Mouse (Mus musculus) forebrain, embryonic 15.5 days (tissue): ENCODE data around the gene Chd1. TPM values are rescaled to one million over a fixed set of nuclear protein-coding genes. Genes with fewer than 3 reads are reported as not detected.
"Not testable (repeated sequence)": the region's sequence is repeated elsewhere in the genome, so short reads cannot be mapped to it uniquely, and the experiment has no call there.

Source experiments
- ATAC-seq: fragments of 200-750 bp; cut with Nextera tagmentation; replicated peaks from 2 replicates; pipeline ENCODE4 v1.8.0; 2017; ENCODE audit warnings: mild to moderate bottlenecking, moderate TSS enrichment, moderate library complexity
- H3K27ac ChIP-seq: fragments of 300-500 bp; sonication (generic); replicated peaks from 2 replicates; pipeline ENCODE4 v1.5.1; 2015; ENCODE audit warnings: mild to moderate bottlenecking, inconsistent platforms
- H3K27me3 ChIP-seq: fragments of 300-500 bp; sonication (generic); 2 replicates; pipeline ENCODE4 v1.6.1; 2015; ENCODE audit warnings: inconsistent platforms
- H3K36me3 ChIP-seq: fragments of 300-500 bp; sonication (generic); 2 replicates; pipeline ENCODE4 v1.6.1; 2015; ENCODE audit warnings: mild to moderate bottlenecking, inconsistent platforms
- H3K4me1 ChIP-seq: fragments of 300-500 bp; sonication (generic); 2 replicates; pipeline ENCODE4 v1.6.1; 2015; ENCODE audit warnings: inconsistent platforms
- H3K4me2 ChIP-seq: fragments of 300-500 bp; sonication (generic); replicated peaks from 2 replicates; pipeline ENCODE4 v1.6.1; 2015; ENCODE audit warnings: mild to moderate bottlenecking, inconsistent platforms
- H3K4me3 ChIP-seq: fragments of 300-500 bp; sonication (generic); 2 replicates; pipeline ENCODE4 v1.5.1; 2015; ENCODE audit warnings: mild to moderate bottlenecking, inconsistent platforms
- H3K9ac ChIP-seq: fragments of 300-500 bp; sonication (generic); replicated peaks from 2 replicates; pipeline ENCODE4 v1.6.1; 2015; ENCODE audit warnings: mild to moderate bottlenecking, inconsistent platforms
- H3K9me3 ChIP-seq: fragments of 300-500 bp; sonication (generic); 2 replicates; pipeline ENCODE4 v1.6.1; 2016; ENCODE audit warnings: inconsistent platforms
- WGBS: fragments of 180-500 bp; shearing (Covaris S2); methylation state at CpG from one replicate; pipeline ENCODE4 v1.1.7; 2015; ENCODE audit warnings: mixed read lengths; 5-methylcytosine and 5-hydroxymethylcytosine counted together
- polyA plus RNA-seq: library from polyadenylated mRNA; unstranded; fragments of >200 nt; fragmentation: Nextera tagmentation; extraction: Ambion mirVana; gene quantifications from 2 replicates; pipeline ENCODE4 v1.2.1, GENCODE M21; 2015

Chd1 gene
- polyA plus RNA-seq, 1 experiment from 2014 or later: 26.6 TPM

- WGBS: 1% methylated on average over 78 of the region's 89 CpGs
- Histone ChIP-seq H3K4me2 (peak overlapping the region; percentile 81), H3K9me3 (no peaks in the 10 kb centered on the region), H3K9ac (peak overlapping the region; percentile 91), H3K36me3 (peaks cover 18% of the 10 kb centered on the region; the same call in 1 of the 2 replicates), H3K4me1 (peaks cover 38% of the 10 kb centered on the region), H3K27me3 (no peaks in the 10 kb centered on the region), H3K27ac (peak overlapping the region; percentile 91), H3K4me3 (peak overlapping the region; percentile 89)
- ATAC-seq: peak; percentile 71
These were observed 827 bp downstream of the Chd1 start for GRCm38 (mm10) chr17:15705303-15706284.

GRCm38 (mm10) chr17:15714507-15714906 lies 9.7 kb downstream of the Chd1 start:
- H3K27me3 ChIP-seq: no peaks in the 10 kb centered on the region
- H3K4me3 ChIP-seq: no peak overlapping the region
- no peak overlapping the region for H3K4me2 ChIP-seq
- H3K36me3 ChIP-seq: peaks cover 3% of the 10 kb centered on the region; the same call in 1 of the 2 replicates
- H3K27ac ChIP-seq: no peak overlapping the region
- WGBS: 65% methylated on average over 4 of the region's 4 CpGs
- H3K9ac ChIP-seq: no peak overlapping the region
- H3K4me1 ChIP-seq: peaks cover 25% of the 10 kb centered on the region
- ATAC-seq: no peak
- no peaks in the 10 kb centered on the region for H3K9me3 ChIP-seq

GRCm38 (mm10) chr17:15715013-15715902 lies 10.5 kb downstream of the Chd1 start:
- peaks cover 2% of the 10 kb centered on the region; the same call in 1 of the 2 replicates for H3K36me3 ChIP-seq
- H3K4me1 ChIP-seq: peaks cover 23% of the 10 kb centered on the region
- H3K27ac ChIP-seq: no peak overlapping the region
- no peak overlapping the region for H3K4me3 ChIP-seq
- H3K4me2 ChIP-seq: no peak overlapping the region
- 0 out of 2 replicates have a peak, but pooled peaks have one; percentile 19 for ATAC-seq
- no peaks in the 10 kb centered on the region for H3K9me3 ChIP-seq
- WGBS: 70% methylated on average over 3 of the region's 3 CpGs
- H3K27me3 ChIP-seq: no peaks in the 10 kb centered on the region
- no peak overlapping the region for H3K9ac ChIP-seq

GRCm38 (mm10) chr17:15715940-15716339 lies 11.2 kb downstream of the Chd1 start:
- no peak overlapping the region for H3K4me3 ChIP-seq
- no peak overlapping the region for H3K27ac ChIP-seq
- H3K4me2 ChIP-seq: no peak overlapping the region
- H3K9me3 ChIP-seq: no peaks in the 10 kb centered on the region
- 94% methylated on average over 3 of the region's 3 CpGs for whole genome bisulfite sequencing
- H3K36me3 ChIP-seq: no peaks in the 10 kb centered on the region; the same call in 1 of the 2 replicates
- no peak overlapping the region for H3K9ac ChIP-seq
- no peak for ATAC-seq
- H3K4me1 ChIP-seq: peaks cover 16% of the 10 kb centered on the region
- no peaks in the 10 kb centered on the region for H3K27me3 ChIP-seq

GRCm38 (mm10) chr17:15720841-15721240 lies 16.1 kb downstream of the Chd1 start:
- 0 out of 2 replicates have a peak, but pooled peaks cover 5% of the 10 kb centered on the region for H3K4me1 ChIP-seq
- WGBS: 93% methylated on average over 3 of the region's 3 CpGs
- no peak overlapping the region for H3K4me3 ChIP-seq
- peaks cover 6% of the 10 kb centered on the region for H3K36me3 ChIP-seq
- H3K27ac ChIP-seq: no peak overlapping the region
- H3K9ac ChIP-seq: no peak overlapping the region
- H3K4me2 ChIP-seq: no peak overlapping the region
- H3K27me3 ChIP-seq: no peaks in the 10 kb centered on the region
- ATAC-seq: no peak
- H3K9me3 ChIP-seq: no peaks in the 10 kb centered on the region

GRCm38 (mm10) chr17:15723291-15723690 lies 18.5 kb downstream of the Chd1 start:
- Histone ChIP-seq H3K36me3 (peaks cover 29% of the 10 kb centered on the region), H3K9ac (no peak overlapping the region), H3K4me1 (0 out of 2 replicates have a peak, but pooled peaks cover 3% of the 10 kb centered on the region), H3K4me3 (no peak overlapping the region), H3K27me3 (no peaks in the 10 kb centered on the region), H3K9me3 (no peaks in the 10 kb centered on the region), H3K4me2 (no peak overlapping the region), H3K27ac (no peak overlapping the region)
- 80% methylated on average over 1 of the region's 1 CpGs for WGBS
- ATAC-seq: no peak

- H3K4me1 ChIP-seq, H3K9me3 ChIP-seq, H3K4me2 ChIP-seq, H3K27ac ChIP-seq, H3K27me3 ChIP-seq, H3K4me3 ChIP-seq, H3K9ac ChIP-seq, ATAC-seq: not testable (repeated sequence)
- H3K36me3 ChIP-seq: peaks cover 30% of the 10 kb centered on the region
- 79% methylated on average over 5 of the region's 5 CpGs for WGBS
These were observed 19.2 kb downstream of the Chd1 start for GRCm38 (mm10) chr17:15723866-15724475.

GRCm38 (mm10) chr17:15731706-15732105 lies 26.9 kb downstream of the Chd1 start:
- Histone ChIP-seq H3K4me3 (no peak overlapping the region), H3K9ac (no peak overlapping the region), H3K4me1 (no peaks in the 10 kb centered on the region), H3K27ac (no peak overlapping the region), H3K36me3 (peaks cover 68% of the 10 kb centered on the region), H3K9me3 (no peaks in the 10 kb centered on the region), H3K27me3 (no peaks in the 10 kb centered on the region), H3K4me2 (no peak overlapping the region)
- WGBS: 79% methylated on average over 5 of the region's 5 CpGs
- ATAC-seq: no peak

GRCm38 (mm10) chr17:15737346-15737917 lies 32.7 kb downstream of the Chd1 start:
- Histone ChIP-seq H3K4me1 (no peaks in the 10 kb centered on the region), H3K4me3 (no peak overlapping the region), H3K36me3 (peaks cover 48% of the 10 kb centered on the region), H3K27me3 (no peaks in the 10 kb centered on the region), H3K9ac (no peak overlapping the region), H3K4me2 (no peak overlapping the region), H3K9me3 (no peaks in the 10 kb centered on the region), H3K27ac (no peak overlapping the region)
- WGBS: 83% methylated on average over 10 of the region's 10 CpGs
- no peak for ATAC-seq

GRCm38 (mm10) chr17:15741836-15742235 lies 37.1 kb downstream of the Chd1 start:
- 89% methylated on average over 8 of the region's 8 CpGs for WGBS
- Histone ChIP-seq H3K27ac (no peak overlapping the region), H3K4me3 (no peak overlapping the region), H3K4me1 (no peaks in the 10 kb centered on the region), H3K4me2 (no peak overlapping the region), H3K9me3 (no peaks in the 10 kb centered on the region), H3K27me3 (no peaks in the 10 kb centered on the region), H3K9ac (no peak overlapping the region), H3K36me3 (peaks cover 37% of the 10 kb centered on the region)
- ATAC-seq: no peak

GRCm38 (mm10) chr17:15742953-15743352 lies 38.2 kb downstream of the Chd1 start:
- Histone ChIP-seq H3K27ac (no peak overlapping the region), H3K4me2 (no peak overlapping the region), H3K4me3 (no peak overlapping the region), H3K9ac (no peak overlapping the region), H3K36me3 (peaks cover 38% of the 10 kb centered on the region), H3K9me3 (no peaks in the 10 kb centered on the region), H3K4me1 (no peaks in the 10 kb centered on the region), H3K27me3 (no peaks in the 10 kb centered on the region)
- 91% methylated on average over 10 of the region's 10 CpGs for WGBS
- ATAC-seq: no peak
